Mouse (Mus musculus) spleen, adult 2 months (tissue): ENCODE measurements at regions not wholly inside any gene's neighbourhood (a gene's known extent, or its start where the extent isn't known, plus 50 kb on each side); places are given as distances from the start of the nearest gene placed in this dataset.

ENCODE experiments used
- DNase-seq, 2 experiments: peaks; one replicate each; pipeline versions ENCODE4 v3.0.0 to v3.0.0-alpha.2; 2012 to 2021; ENCODE audit warnings: low spot score in 2 of 2, low read depth in 1 of 2
- H3K27ac ChIP-seq: fragments of 200-500 bp; 2 replicates; pipeline ENCODE4 v1.5.1; 2012; ENCODE audit warnings: low read length, inconsistent platforms; ENCODE audit not compliant: insufficient read depth
- H3K27me3 ChIP-seq: fragments of 200-500 bp; 2 replicates; pipeline ENCODE4 v1.6.1; 2012; ENCODE audit warnings: mild to moderate bottlenecking, moderate library complexity, low read length, inconsistent platforms; ENCODE audit not compliant: control insufficient read depth, insufficient read depth
- H3K36me3 ChIP-seq: fragments of 200-500 bp; 2 replicates; pipeline ENCODE4 v1.6.1; 2012; ENCODE audit warnings: mild to moderate bottlenecking, low read length, inconsistent platforms; ENCODE audit not compliant: control insufficient read depth, insufficient read depth
- H3K4me1 ChIP-seq: fragments of 200-500 bp; 2 replicates; pipeline ENCODE4 v1.6.1; 2011; ENCODE audit warnings: inconsistent platforms; ENCODE audit not compliant: control insufficient read depth, insufficient read depth, insufficient read length
- H3K4me3 ChIP-seq: fragments of 200-500 bp; 2 replicates; pipeline ENCODE4 v1.5.1; 2011; ENCODE audit warnings: mild to moderate bottlenecking, inconsistent platforms; ENCODE audit not compliant: insufficient read depth, insufficient read length; ENCODE audit errors: extremely low read depth
- CTCF ChIP-seq: fragments of 200-500 bp; IDR thresholded peaks from 2 replicates; pipeline ENCODE4 v1.5.1; 2011; ENCODE audit warnings: mild to moderate bottlenecking, inconsistent platforms; ENCODE audit not compliant: insufficient read depth, insufficient read length, insufficient replicate concordance; ENCODE audit errors: extremely low read depth
- POLR2A ChIP-seq: fragments of 200-500 bp; IDR thresholded peaks from 2 replicates; pipeline ENCODE4 v1.6.1; 2011; ENCODE audit warnings: low read depth, low read length, inconsistent platforms
- WGBS: fragments of 180-500 bp; shearing (Covaris S2); methylation state at CpG from one replicate; pipeline ENCODE4 v1.1.7; 2018; 5-methylcytosine and 5-hydroxymethylcytosine counted together

- Histone ChIP-seq H3K4me1 (0 out of 2 replicates have a peak, but pooled peaks cover 6% of the 10 kb centered on the region), H3K27ac (no peak overlapping the region), H3K27me3 (no peaks in the 10 kb centered on the region), H3K4me3 (no peak overlapping the region), H3K36me3 (no peaks in the 10 kb centered on the region)
- 89% methylated on average over 16 of the region's 16 CpGs for WGBS
- no peak for DNase-seq
- TF ChIP-seq POLR2A (no peak), CTCF (no peak)
These were observed 289.2 kb upstream of the Rnaseh2b start for GRCm38 (mm10) chr14:62003013-62003781.

DNA sequence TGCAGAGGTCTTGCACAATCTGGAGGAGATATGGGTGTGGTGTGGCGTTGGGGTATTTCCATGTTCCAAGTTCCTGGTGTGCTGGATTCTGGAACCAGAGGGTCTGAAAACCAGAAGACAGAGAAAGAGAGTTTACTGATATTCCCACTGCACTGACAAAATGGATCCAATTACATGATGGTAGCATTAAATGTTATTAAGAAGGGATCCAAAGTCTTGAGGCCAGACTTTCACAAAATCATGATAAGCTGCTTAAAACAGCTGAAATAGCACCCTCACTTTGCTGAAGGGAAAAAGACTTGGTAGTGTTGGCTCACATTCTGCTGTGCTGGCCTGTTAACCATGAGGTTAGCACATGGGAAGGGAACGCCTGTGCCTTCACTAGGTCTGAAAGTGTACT, 288.6 kb upstream of the Rnaseh2b start:
- 0 out of 2 replicates have a peak, but pooled peaks cover 2% of the 10 kb centered on the region for H3K4me1 ChIP-seq
- no peaks in the 10 kb centered on the region for H3K27me3 ChIP-seq
- no peak for DNase-seq
- no peaks in the 10 kb centered on the region for H3K36me3 ChIP-seq
- no peak overlapping the region for H3K27ac ChIP-seq
- WGBS, result 88% methylated on average over 2 of the region's 2 CpGs
- H3K4me3 ChIP-seq, result no peak overlapping the region
- TF ChIP-seq POLR2A (no peak), CTCF (no peak)

- no peak for TF ChIP-seq CTCF
- no peak for TF ChIP-seq POLR2A
- 68% methylated on average over 5 of the region's 5 CpGs for WGBS
- Histone ChIP-seq H3K27ac (no peak overlapping the region), H3K27me3 (no peaks in the 10 kb centered on the region), H3K36me3 (no peaks in the 10 kb centered on the region), H3K4me1 (no peaks in the 10 kb centered on the region), H3K4me3 (no peak overlapping the region)
- DNase-seq, result no peak
These were observed 283.7 kb upstream of the Rnaseh2b start for GRCm38 (mm10) chr14:62008707-62009106.

DNA sequence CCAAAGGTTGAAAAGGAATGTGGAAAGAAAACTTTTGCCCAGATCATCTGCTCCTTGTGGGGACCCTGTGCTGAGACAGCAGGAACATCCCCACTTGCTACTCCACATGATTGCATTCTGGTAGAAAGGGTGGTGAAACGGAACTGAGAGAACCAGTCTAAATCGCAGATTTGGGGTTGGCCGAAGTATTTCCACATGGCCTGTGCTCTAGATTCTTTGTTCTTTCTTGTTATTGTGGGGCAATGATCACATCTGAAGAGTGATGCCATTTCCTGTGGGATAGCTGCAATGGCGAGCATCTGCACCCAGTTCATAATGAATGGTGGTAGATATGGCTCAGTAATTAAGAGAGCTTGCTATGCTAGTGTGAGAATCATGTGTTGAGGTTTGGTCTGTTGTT, 273.6 kb upstream of the Rnaseh2b start:
- no peaks in the 10 kb centered on the region for H3K27me3 ChIP-seq
- H3K4me1 ChIP-seq, result no peaks in the 10 kb centered on the region
- no peak overlapping the region for H3K4me3 ChIP-seq
- DNase-seq, result no peak
- TF ChIP-seq POLR2A (no peak), CTCF (no peak)
- no peak overlapping the region for H3K27ac ChIP-seq
- WGBS, result 70% methylated on average over 4 of the region's 4 CpGs
- H3K36me3 ChIP-seq, result no peaks in the 10 kb centered on the region

DNA sequence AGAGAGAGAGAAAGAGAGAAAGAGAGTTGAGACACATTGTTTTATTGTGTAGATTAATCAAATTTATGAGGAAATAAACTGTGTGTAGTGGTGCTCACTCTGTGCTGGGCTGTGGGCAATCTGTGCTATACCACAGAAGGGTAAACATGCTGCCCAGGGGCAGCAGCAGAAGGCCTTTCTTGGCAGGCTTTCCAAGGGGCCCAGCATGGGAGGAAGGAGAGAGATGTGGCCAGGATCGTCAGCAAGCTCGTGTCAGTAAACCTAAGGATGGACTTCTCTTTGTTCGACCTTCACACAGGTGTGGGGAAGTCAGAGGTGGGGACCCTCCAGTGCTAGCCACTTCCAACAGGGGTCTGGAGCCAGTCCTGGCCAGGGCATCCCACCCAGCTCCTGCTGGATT, 271.4 kb upstream of the Rnaseh2b start:
- TF ChIP-seq CTCF, result no peak
- no peak for TF ChIP-seq POLR2A
- no peak for DNase-seq
- Histone ChIP-seq H3K4me1 (no peaks in the 10 kb centered on the region), H3K36me3 (no peaks in the 10 kb centered on the region), H3K27me3 (no peaks in the 10 kb centered on the region), H3K4me3 (no peak overlapping the region), H3K27ac (no peak overlapping the region)
- 54% methylated on average over 3 of the region's 3 CpGs for WGBS

DNA sequence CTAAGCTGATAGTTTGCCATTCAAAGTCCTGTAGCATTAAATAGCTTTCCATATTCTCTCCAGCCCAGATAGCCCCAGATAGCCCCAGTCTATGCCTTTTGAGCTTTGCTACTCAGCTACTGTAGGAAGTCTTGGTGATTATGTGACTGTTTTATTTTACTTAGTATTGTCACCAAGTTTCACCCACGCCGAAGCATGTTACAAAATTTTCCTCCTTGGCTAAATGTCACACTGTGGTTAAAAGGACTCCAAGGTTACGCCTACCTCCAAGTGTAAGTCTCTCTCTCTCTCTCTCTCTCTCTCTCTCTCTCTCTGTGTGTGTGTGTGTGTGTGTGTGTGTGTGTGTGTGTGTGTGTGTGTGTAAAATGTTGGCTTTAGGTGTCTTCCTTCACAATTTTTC, 270.2 kb upstream of the Rnaseh2b start:
- TF ChIP-seq POLR2A, result no peak
- no peak for TF ChIP-seq CTCF
- Histone ChIP-seq H3K27me3 (no peaks in the 10 kb centered on the region), H3K36me3 (no peaks in the 10 kb centered on the region), H3K27ac (no peak overlapping the region), H3K4me1 (no peaks in the 10 kb centered on the region), H3K4me3 (no peak overlapping the region)
- DNase-seq, result no peak
- WGBS, result 70% methylated on average over 3 of the region's 3 CpGs

DNA sequence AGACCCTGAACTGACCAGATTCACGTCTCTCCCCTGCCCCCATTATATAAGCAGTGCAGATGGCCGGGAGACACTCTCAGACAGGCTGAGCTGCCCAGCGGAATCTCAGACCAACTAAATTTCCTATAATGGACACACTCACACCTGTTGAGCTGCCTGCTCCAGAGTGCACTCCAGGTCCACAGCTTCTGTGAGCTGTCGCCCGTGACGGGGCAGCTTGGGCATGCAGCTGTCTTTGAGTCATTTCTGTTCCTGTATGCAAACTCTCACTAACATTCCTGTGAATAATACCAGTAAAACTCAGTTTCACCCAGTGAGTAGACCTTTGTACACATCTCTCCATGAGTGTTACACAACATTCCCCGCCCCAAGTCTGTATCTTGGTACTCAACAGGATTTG, 269.4 kb upstream of the Rnaseh2b start:
- no peak for DNase-seq
- TF ChIP-seq POLR2A (no peak), CTCF (no peak)
- H3K36me3 ChIP-seq, result no peaks in the 10 kb centered on the region
- WGBS, result 72% methylated on average over 7 of the region's 7 CpGs
- H3K4me1 ChIP-seq, result no peaks in the 10 kb centered on the region
- no peak overlapping the region for H3K27ac ChIP-seq
- no peaks in the 10 kb centered on the region for H3K27me3 ChIP-seq
- H3K4me3 ChIP-seq, result no peak overlapping the region
